Mouse (Mus musculus): ENCODE measurements around the gene Ms4a12.
"Not testable (repeated sequence)": the region's sequence is repeated elsewhere in the genome, so short reads cannot be mapped to it uniquely, and the experiment has no call there.

Ms4a12 gene

DNA sequence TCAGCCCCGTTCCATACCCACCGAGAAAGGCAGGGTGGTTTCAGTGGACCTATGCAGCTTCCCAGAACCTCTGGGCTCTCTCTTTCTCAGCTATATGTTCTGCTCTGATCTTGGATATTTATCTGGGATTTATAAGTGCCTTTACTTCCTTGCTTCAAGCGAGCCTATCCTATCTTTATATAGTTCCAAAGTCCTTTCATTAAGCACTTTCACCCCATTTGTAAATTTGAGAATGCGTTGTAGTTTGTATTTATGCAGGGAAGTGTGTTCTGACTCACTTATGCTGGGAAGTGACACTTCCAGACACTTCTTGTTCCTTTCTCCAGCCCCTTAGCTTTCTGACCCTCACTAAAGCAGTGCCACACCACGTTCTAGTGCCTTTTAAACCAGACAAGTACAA, at the start of gene Ms4a12:
Gene Ms4a12, minus strand, starts transcription at position 101 of the 400 bp plus-strand sequence.
- no peak for DNase-seq (ENCODE audit: low read depth, low spot score)

DNA sequence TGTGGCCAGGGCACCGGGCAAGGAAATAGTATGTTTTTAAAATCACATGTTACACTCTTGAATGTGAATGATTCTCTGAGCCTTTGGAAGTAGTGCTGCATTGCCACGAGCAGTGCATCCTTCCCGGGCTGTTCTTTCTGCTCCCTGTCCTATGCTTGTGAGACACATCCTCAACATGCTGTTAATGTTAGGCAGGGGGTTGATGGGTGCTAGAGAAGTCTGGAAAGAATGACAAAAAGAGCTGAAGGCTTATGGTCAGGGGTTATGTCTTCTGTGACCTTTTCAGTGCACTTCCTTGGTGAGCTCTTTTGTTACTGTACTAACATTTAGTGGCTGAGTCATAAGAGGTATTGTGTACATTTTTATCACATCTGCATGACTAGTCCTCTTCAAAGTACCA, 48.0 kb upstream of the Ms4a12 start:
- DNase-seq (ENCODE audit: low read depth, low spot score), result no peak

DNA sequence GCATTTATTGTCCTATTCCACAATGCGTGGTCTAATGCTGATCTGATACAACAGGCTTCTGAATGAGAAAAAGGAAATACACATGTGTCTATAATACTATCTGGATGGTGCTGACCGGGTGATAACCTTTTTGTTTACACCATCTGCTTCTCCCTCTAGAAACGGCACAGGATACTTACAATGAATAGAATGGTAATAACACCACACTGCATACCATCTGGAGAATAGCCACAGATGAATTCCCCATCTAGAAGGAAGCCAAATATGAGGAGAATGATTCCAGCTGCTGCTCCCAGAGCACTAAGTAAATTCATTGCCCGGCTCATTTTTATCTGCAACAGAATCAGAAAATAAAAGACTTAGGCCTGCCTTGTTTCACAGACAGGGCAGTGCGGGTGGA, 44.2 kb upstream of the Ms4a12 start:
- no peak for DNase-seq (ENCODE audit: low read depth, low spot score)

DNA sequence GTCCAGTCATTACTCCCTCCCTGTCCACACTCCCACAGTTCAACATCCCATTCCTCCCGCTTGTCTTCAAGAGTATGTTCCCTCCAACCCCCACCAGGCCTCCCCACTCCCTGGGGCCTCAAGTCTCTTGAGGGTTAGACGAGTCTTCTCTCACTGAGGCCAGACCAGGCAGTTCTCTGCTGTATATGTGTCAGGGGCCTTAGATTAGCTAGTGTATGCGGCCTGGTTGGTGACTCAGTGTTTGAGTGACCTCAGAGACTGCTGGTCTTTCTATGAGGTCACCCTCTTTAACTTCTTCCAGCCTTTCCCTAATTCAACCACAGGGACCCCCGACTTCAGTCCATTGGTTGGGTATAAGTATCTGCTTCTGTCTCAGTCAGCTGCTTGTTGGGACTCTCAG, 34.7 kb upstream of the Ms4a12 start:
- DNase-seq (ENCODE audit: low read depth, low spot score), result no peak

DNA sequence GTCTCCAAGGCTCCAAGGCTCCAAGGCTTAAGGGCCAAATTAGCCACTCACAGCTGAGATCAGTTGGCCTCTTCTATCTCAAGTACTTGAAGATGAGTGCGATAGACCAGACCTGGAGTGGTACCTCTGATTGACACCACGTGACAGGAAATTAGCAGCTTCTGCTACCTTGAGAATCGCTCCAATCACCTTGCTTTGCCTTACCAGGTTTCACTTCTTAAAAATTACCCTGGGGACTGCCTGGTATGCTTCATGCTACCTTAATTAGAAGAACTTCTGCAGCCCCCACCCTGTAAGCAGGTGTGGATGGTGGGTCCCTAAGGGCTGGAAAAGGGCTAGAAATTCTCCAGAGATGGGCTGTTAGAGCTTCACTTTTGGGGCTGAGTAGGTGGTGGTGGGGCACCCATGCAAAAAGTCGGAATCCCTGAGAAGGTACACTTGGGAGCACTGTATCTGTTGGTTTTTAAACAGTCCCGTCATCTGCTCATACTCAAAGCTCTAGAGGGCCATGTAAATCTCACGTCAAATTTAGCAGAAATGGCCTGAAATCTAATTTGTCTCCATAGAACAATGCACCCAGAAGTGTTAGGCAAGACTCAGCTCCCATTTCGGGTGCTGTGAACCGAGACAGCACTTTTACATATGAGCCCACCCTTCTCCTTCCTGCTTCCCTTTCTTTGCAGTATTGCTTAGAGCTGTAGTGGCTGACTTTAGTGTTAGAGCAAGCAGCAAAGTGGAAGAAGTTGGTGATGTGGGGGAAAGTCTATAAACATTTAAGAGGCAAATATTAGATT, 34.0 kb upstream of the Ms4a12 start, which contains the start of gene Ms4a1:
Gene Ms4a1, minus strand, starts transcription at position 190 of the 794 bp plus-strand sequence.
- DNase-seq (ENCODE audit: low read depth, low spot score), result peak; percentile 10

DNA sequence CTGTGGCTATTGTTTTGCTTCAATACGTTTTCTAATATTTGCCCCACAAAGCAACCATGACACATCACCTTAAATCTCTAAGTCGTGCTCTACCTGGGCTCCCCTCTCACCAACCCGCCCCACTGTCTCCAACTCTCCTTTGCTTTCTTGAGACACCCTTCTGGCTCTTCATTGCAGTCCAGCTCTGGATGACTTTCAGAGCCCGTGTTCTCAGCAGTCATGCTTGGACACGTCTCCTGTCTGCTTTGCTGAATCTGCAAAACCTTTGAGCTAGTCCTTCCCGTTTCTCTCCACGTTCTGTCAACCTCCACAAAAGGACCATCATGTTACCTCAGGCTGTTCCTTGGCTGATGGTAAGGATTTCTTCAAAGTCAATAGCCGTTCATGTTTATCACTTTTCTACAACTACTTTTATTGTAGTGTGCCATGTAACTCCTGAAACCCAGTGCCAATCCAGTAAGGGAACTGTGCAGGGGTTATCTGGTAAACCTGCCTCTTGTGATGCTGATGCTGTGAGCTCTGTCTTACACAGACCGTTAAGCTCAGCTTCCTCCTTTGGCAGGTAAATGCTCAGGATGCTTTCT, 32.4 kb upstream of the Ms4a12 start:
- DNase-seq (ENCODE audit: low read depth, low spot score), result no peak

DNA sequence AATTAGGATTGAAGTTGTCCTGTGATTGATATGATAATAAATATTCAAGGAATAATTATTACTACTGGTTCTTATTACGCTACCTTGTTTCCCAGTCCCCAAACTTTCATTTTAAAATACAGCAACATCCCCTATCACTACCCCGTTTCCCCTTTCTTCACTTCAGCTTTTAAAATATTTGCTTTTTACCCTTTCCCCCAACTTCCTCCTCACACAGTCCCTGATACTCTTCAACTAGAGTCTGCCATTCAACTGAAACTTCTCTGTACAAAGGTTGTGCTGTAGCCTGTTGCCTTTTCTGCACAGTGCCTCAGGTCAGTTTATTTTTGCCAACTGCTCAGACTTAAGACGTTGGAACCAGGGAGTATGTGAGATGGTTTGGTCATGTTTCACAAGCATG, 31.3 kb upstream of the Ms4a12 start:
- DNase-seq (ENCODE audit: low read depth, low spot score), result no peak

DNA sequence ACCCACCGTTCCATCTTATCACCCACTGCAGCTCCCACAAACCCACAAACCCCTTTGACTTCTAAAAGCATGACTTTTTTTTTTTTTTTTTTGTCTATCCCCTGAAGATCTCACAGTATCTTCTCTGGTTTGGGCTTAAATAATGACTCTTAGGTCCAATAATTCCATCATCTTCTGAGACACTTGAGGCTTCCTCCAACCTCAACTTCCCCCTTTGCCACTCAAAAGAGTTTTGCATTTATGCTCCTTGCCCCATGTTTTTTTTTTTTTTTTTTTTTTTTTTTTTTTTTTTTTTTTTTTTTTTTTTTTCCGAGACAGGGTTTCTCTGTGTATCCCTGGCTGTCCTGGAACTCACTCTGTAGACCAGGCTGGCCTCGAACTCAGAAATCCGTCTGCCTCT, 30.7 kb upstream of the Ms4a12 start:
- not testable (repeated sequence) for DNase-seq (ENCODE audit: low read depth, low spot score)

DNA sequence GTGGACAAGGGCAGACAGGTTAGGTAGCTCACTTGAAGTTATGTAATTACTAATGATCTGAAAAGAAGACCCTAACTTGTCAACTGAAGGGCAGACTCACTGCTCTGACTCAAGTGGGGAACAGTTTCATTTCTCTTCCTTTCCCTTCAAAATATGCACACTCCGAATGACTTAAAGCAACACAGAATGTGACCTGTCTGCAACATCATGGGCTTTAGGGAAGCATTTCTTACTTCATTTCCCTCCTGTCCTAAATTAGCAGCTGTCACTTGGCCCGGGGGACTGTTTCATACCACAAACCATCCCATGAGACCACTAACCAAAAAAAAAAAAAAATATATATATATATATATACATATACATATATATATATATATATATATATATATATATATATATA, 29.3 kb upstream of the Ms4a12 start:
- no peak for DNase-seq (ENCODE audit: low read depth, low spot score)

DNA sequence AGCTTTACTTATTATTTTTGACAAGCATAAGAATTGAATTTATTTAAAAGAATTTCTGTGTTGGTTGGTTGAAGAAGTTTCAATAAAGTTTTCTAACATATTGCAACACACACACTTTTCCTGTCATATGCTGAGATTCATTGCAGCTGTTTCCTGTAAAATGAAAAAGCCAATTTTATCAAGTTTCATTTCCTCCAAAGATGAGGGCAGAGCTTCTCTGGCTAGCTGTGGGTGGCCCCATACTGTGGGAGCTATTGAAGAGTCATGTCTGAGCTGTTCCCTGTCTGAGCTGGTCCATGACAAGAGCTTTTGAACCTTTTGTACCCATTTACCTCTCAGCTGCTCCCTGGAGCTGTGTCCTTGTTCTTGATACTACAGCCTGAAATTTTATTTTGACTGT, 12.0 kb upstream of the Ms4a12 start:
- DNase-seq (ENCODE audit: low read depth, low spot score), result peak; percentile 23

DNA sequence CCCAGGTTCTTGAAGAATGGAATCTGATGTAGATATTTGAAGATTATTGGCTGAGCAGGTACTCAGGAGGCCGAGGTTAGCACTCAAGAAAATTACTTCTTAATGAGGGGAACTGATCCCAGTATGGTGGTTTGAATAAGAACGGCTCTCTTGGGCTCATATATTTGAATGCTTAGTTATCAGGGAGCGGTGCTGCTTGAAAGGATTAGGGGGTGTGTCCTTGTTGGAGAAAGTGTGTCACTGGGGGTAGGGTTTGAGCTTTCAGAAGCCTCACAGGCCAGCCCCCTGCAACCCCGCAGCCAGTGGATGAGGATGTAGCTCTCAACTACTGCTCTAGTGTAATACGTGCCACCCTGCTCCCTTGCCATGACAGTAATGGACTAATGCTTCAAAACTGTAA, 10.3 kb upstream of the Ms4a12 start:
- DNase-seq (ENCODE audit: low read depth, low spot score), result no peak

DNA sequence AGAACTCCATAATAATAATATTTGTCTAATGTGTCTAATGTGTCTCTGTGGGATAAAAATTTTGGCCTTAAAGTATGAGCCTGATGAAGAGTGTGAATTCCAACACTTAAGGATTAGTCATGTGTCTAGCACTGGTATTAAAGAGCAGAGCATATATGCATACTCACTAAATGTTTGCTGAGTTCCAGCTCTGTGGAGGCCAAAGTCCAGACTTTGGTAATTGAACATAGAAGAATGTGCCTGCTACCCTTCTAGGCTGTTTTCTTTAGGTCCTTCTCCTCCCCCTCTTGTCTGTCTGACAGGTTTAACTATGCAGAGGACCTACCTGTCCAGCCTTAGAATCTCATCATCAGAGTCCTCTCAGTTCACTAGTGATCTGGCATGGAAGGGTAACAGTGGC, 3.6 kb upstream of the Ms4a12 start:
- DNase-seq (ENCODE audit: low read depth, low spot score), result no peak

DNA sequence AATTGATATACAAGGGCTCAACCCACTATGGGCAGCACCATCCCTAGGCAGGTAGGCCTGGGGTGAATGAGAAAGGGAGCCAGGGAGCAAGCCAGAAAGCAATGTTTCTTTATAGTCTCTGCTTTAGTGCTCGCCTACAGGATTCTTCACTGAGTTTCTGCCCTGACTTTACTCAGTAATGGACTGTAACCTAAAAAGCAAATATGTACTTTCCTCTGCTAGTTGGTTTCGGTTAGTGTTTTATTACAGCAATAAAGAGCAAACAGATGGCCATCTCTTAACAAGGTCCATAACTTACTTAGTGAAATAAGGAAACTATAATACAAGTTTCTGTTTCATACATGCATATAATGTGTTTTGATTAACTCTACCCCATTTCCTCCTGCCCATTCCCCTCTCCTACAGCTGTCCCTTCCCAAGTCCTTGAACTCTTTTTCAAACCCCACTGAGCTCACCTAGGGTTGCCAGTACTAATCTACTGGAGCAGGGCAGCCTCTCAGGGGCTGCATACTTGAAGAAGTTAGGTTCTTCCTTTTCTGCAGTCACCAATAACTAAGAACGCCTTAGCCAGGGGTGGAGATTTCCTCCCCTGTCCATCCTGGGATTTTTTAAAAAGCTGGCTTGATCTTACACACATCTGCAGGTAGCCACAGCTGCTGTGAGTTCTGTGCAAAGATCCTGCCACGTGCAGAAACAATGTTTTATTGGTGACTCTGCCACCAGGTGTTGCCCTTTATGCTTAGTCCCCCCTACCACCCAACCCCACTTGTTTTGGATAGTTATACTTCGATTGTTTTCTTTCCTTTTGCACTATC, 2.9 kb upstream of the Ms4a12 start:
- DNase-seq (ENCODE audit: low read depth, low spot score), result no peak

DNA sequence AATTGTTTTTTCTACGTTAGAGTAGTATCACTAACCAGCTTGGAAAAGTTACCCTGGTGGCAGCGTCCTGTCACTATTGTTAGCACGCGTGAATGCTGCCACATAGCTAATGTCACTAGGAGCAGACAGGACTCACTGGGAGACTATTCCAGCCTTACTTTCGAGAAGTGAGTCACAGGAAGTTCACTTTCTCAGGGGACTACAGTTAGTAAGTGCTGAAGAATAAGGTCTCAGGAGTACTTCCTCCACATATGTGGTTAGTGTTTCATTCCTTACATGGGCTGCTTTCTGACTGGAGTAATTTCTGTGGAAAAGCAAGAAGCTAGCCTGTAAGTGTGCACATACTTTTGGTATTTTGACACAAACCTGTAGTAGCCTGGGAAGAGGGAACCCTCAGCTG, 2.0 kb upstream of the Ms4a12 start:
- DNase-seq (ENCODE audit: low read depth, low spot score), result no peak

DNA sequence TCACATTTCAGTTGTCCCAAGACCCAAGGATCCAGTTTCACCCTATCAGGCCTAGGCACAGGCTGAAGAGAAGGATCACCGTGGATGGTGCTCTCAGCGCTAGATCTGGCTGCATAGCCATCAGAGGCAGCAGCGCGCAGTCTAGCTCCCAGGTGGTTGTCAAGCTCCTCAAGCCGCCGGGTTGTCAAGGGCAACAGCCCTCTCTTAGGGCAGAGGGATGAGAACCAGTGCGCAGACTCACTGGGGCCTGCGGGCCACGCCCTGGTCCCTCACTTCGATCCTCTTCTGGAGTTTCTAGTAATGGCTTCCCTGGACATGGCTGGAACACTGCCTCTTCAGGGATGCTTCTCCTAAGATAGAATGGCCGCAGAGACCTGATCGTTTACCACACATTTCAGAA, 35.7 kb downstream of the Ms4a12 start, which contains the start of gene Ms4a13:
Gene Ms4a13, minus strand, starts transcription at position 192 of the 400 bp plus-strand sequence.
- no peak for DNase-seq (ENCODE audit: low read depth, low spot score)

DNA sequence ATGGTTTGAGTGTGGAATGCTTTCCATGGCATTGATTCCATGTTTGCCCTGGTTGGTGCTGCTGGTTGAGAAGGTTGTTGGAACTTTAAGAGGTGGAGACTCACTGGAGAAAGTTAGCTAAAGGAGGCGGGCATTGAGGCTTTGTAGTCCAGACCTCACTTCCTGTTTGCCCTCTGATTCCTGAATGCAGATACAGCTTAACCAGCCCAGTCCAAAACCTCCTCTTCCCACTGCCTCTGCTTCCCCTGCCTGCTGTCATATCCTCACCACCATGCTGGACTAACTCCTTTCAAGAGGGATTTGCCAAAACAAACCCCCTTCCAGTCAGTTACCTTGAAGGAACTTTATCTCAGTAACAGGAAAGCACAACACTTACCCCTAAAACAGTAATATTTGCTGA, 39.7 kb downstream of the Ms4a12 start:
- no peak for DNase-seq (ENCODE audit: low read depth, low spot score)

DNA sequence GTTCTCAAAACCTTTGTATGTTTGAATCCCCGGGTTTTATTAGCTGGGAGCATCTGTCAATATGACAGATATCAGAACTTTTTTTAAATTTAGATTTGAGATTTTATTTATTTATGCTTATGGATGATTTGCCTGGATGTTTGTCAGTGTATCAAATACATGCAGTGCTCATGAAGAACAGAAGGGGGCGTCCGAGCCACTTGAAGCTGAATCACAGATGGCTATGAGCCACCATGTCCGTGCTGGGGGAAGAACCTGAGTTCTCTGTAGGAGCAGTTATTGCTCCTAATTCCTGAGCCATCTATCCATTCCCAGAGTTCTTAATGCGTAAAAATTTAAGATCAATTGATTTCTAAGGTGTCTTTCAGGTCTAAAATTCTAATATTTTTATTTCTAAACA, 48.1 kb downstream of the Ms4a12 start:
- peak; percentile 7 for DNase-seq (ENCODE audit: low read depth, low spot score)

DNA sequence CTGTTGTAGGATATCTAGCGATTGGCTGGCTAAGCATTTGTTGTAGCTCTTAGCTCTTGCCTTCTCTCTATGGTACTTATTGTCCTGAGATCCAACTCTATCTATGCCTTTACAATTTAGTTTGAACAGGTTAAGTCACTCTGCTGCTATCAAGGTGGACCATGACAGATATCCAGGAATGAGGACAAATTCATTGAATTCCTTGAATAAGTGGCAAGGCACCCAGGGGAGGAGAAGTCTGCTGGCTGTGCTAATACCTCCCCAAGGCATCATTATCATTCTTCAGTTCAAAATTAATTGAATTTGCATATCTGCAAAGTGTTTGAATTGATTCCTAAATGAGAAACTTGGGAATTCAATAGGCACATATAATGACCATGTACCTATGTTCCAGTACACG, 54.8 kb downstream of the Ms4a12 start:
- no peak for DNase-seq (ENCODE audit: low read depth, low spot score)

DNA sequence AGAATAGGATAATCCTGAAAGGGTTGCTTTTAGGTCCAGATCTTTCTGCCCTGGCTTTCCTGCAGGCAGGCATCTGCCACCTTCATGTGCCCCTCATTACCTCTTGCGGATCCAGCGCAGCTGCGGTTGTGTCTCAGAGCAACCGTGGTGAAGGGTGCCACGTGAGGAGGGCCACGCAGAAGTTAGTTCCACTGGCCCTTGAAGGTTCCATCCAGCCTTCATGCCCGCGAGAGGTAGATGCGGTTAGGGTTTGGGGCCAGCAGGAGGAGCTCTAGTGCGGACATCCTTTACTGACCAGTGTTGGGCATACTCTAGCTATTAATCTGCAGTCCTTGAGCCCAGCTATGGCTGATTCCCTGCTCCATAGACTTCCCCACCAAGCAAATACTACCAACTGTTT, 67.1 kb downstream of the Ms4a12 start, which contains the start of gene 1700025F22Rik:
Gene 1700025F22Rik, minus strand, starts transcription at position 149 of the 400 bp plus-strand sequence.
- DNase-seq (ENCODE audit: low read depth, low spot score), result no peak
